Mouse (Mus musculus) lung, embryonic 15.5 days (tissue): ENCODE measurements at regions not wholly inside any gene's neighbourhood (a gene's known extent, or its start where the extent isn't known, plus 50 kb on each side); places are given as distances from the start of the nearest gene placed in this dataset.
A peak's percentile ranks its signal among the peaks of the same experiment; 100 is the strongest.

Experiments used
- ATAC-seq: fragments of 200-750 bp; cut with Nextera tagmentation; 2 replicates; pipeline ENCODE4 v1.8.0; 2017; ENCODE audit warnings: moderate number of reproducible peaks, borderline replicate concordance; ENCODE audit not compliant: low FRiP score, low TSS enrichment; ENCODE audit errors: extremely low read depth
- H3K27ac ChIP-seq: fragments of 300-500 bp; sonication (generic); 2 replicates; pipeline ENCODE4 v1.5.1; 2015; ENCODE audit warnings: moderate library complexity, mild to moderate bottlenecking, inconsistent platforms
- H3K27me3 ChIP-seq: fragments of 300-500 bp; sonication (generic); 2 replicates; pipeline ENCODE4 v1.6.1; 2015; ENCODE audit warnings: inconsistent platforms
- H3K36me3 ChIP-seq: fragments of 300-500 bp; sonication (generic); 2 replicates; pipeline ENCODE4 v1.6.1; 2015; ENCODE audit warnings: inconsistent platforms
- H3K4me1 ChIP-seq: fragments of 300-500 bp; sonication (generic); 2 replicates; pipeline ENCODE4 v1.6.1; 2015; ENCODE audit warnings: inconsistent platforms
- H3K4me2 ChIP-seq: fragments of 300-500 bp; sonication (generic); 2 replicates; pipeline ENCODE4 v1.6.1; 2015; ENCODE audit warnings: inconsistent platforms, mild to moderate bottlenecking, moderate library complexity
- H3K4me3 ChIP-seq: fragments of 300-500 bp; sonication (generic); 2 replicates; pipeline ENCODE4 v1.5.1; 2015; ENCODE audit warnings: mild to moderate bottlenecking, inconsistent platforms
- H3K9ac ChIP-seq: fragments of 300-500 bp; sonication (generic); 2 replicates; pipeline ENCODE4 v1.6.1; 2015; ENCODE audit warnings: inconsistent platforms
- H3K9me3 ChIP-seq: fragments of 300-500 bp; sonication (generic); 2 replicates; pipeline ENCODE4 v1.6.1; 2016; ENCODE audit warnings: inconsistent platforms
- WGBS: fragments of 180-500 bp; shearing (Covaris S2); methylation state at CpG from one replicate; pipeline ENCODE4 v1.1.7; 2015; 5-methylcytosine and 5-hydroxymethylcytosine counted together

- ATAC-seq: no peak
- no peak overlapping the region for H3K4me3 ChIP-seq
- no peaks in the 10 kb centered on the region for H3K27me3 ChIP-seq
- peaks cover 8% of the 10 kb centered on the region; the same call in 1 of the 2 replicates for H3K4me1 ChIP-seq
- no peaks in the 10 kb centered on the region for H3K9me3 ChIP-seq
- WGBS: 63% methylated on average over 7 of the region's 7 CpGs
- H3K9ac ChIP-seq: no peak overlapping the region
- H3K27ac ChIP-seq: no peak overlapping the region
- no peaks in the 10 kb centered on the region for H3K36me3 ChIP-seq
- no peak overlapping the region for H3K4me2 ChIP-seq
These were observed 133.1 kb downstream of the Mreg start for GRCm38 (mm10) chr1:72078926-72079550.

- no peak overlapping the region for H3K4me3 ChIP-seq
- H3K9me3 ChIP-seq: no peaks in the 10 kb centered on the region
- 40% methylated on average over 1 of the region's 1 CpGs for WGBS
- no peaks in the 10 kb centered on the region for H3K27me3 ChIP-seq
- ATAC-seq: no peak
- H3K27ac ChIP-seq: no peak overlapping the region
- H3K9ac ChIP-seq: no peak overlapping the region
- no peaks in the 10 kb centered on the region for H3K36me3 ChIP-seq
- no peak overlapping the region for H3K4me2 ChIP-seq
- peaks cover 8% of the 10 kb centered on the region; the same call in 1 of the 2 replicates for H3K4me1 ChIP-seq
These were observed 135.8 kb downstream of the Mreg start for GRCm38 (mm10) chr1:72076341-72076740.

GRCm38 (mm10) chr1:72075464-72075863, 136.6 kb downstream of the Mreg start:
- no peak overlapping the region for H3K9ac ChIP-seq
- H3K27me3 ChIP-seq: no peaks in the 10 kb centered on the region
- 57% methylated on average over 2 of the region's 2 CpGs for WGBS
- H3K36me3 ChIP-seq: no peaks in the 10 kb centered on the region
- peaks cover 8% of the 10 kb centered on the region; the same call in 1 of the 2 replicates for H3K4me1 ChIP-seq
- H3K27ac ChIP-seq: no peak overlapping the region
- no peak overlapping the region for H3K4me3 ChIP-seq
- ATAC-seq: no peak
- no peak overlapping the region for H3K4me2 ChIP-seq
- H3K9me3 ChIP-seq: no peaks in the 10 kb centered on the region

GRCm38 (mm10) chr1:72073245-72073644, 138.9 kb downstream of the Mreg start:
- Histone ChIP-seq H3K4me1 (peaks cover 7% of the 10 kb centered on the region; the same call in 1 of the 2 replicates), H3K4me2 (no peak overlapping the region), H3K4me3 (no peak overlapping the region), H3K9me3 (no peaks in the 10 kb centered on the region), H3K9ac (no peak overlapping the region), H3K36me3 (no peaks in the 10 kb centered on the region), H3K27ac (no peak overlapping the region), H3K27me3 (no peaks in the 10 kb centered on the region)
- no peak for ATAC-seq
- WGBS: 82% methylated on average over 4 of the region's 4 CpGs

- Histone ChIP-seq H3K27ac (no peak overlapping the region), H3K4me1 (peaks cover 10% of the 10 kb centered on the region), H3K9me3 (no peaks in the 10 kb centered on the region), H3K36me3 (no peaks in the 10 kb centered on the region), H3K9ac (no peak overlapping the region), H3K4me3 (no peak overlapping the region), H3K27me3 (no peaks in the 10 kb centered on the region), H3K4me2 (no peak overlapping the region)
- no peak for ATAC-seq
- WGBS: 53% methylated on average over 5 of the region's 5 CpGs
These were observed 141.6 kb downstream of the Mreg start for GRCm38 (mm10) chr1:72070489-72070888.

GRCm38 (mm10) chr1:72069056-72069455, 143.1 kb downstream of the Mreg start:
- no peak overlapping the region for H3K4me3 ChIP-seq
- no peak overlapping the region for H3K27ac ChIP-seq
- H3K9me3 ChIP-seq: no peaks in the 10 kb centered on the region
- peak; percentile 65; the same call in 1 of the 2 replicates for ATAC-seq
- WGBS: 52% methylated on average over 4 of the region's 4 CpGs
- H3K4me1 ChIP-seq: peaks cover 20% of the 10 kb centered on the region
- H3K4me2 ChIP-seq: no peak overlapping the region
- H3K36me3 ChIP-seq: no peaks in the 10 kb centered on the region
- H3K27me3 ChIP-seq: no peaks in the 10 kb centered on the region
- no peak overlapping the region for H3K9ac ChIP-seq

- Histone ChIP-seq H3K4me2 (0 out of 2 replicates have a peak overlapping the region, but pooled peaks have one; percentile 29), H3K9ac (no peak overlapping the region), H3K9me3 (no peaks in the 10 kb centered on the region), H3K4me1 (peaks cover 27% of the 10 kb centered on the region), H3K4me3 (no peak overlapping the region), H3K36me3 (no peaks in the 10 kb centered on the region), H3K27me3 (no peaks in the 10 kb centered on the region), H3K27ac (no peak overlapping the region)
- no peak for ATAC-seq
- WGBS: 26% methylated on average over 13 of the region's 13 CpGs
These were observed 147.0 kb downstream of the Mreg start for GRCm38 (mm10) chr1:72065090-72065489.

GRCm38 (mm10) chr1:72060393-72060792, 151.7 kb downstream of the Mreg start:
- no peaks in the 10 kb centered on the region for H3K9me3 ChIP-seq
- H3K4me3 ChIP-seq: no peak overlapping the region
- H3K27ac ChIP-seq: peak overlapping the region; percentile 20
- no peak overlapping the region for H3K4me2 ChIP-seq
- no peak overlapping the region for H3K9ac ChIP-seq
- 55% methylated on average over 5 of the region's 5 CpGs for WGBS
- H3K4me1 ChIP-seq: peaks cover 16% of the 10 kb centered on the region
- no peaks in the 10 kb centered on the region for H3K27me3 ChIP-seq
- no peaks in the 10 kb centered on the region for H3K36me3 ChIP-seq
- no peak for ATAC-seq

- Histone ChIP-seq H3K27ac (no peak overlapping the region), H3K9ac (no peak overlapping the region), H3K9me3 (no peaks in the 10 kb centered on the region), H3K4me2 (no peak overlapping the region), H3K4me3 (no peak overlapping the region), H3K36me3 (no peaks in the 10 kb centered on the region), H3K4me1 (peaks cover 7% of the 10 kb centered on the region), H3K27me3 (no peaks in the 10 kb centered on the region)
- ATAC-seq: no peak
- 47% methylated on average over 7 of the region's 7 CpGs for WGBS
These were observed 153.9 kb downstream of the Mreg start for GRCm38 (mm10) chr1:72058045-72058703.

GRCm38 (mm10) chr1:72054541-72054940, 157.6 kb downstream of the Mreg start:
- no peak overlapping the region for H3K27ac ChIP-seq
- no peak for ATAC-seq
- no peaks in the 10 kb centered on the region for H3K27me3 ChIP-seq
- no peaks in the 10 kb centered on the region for H3K9me3 ChIP-seq
- H3K36me3 ChIP-seq: no peaks in the 10 kb centered on the region
- H3K4me3 ChIP-seq: no peak overlapping the region
- no peak overlapping the region for H3K9ac ChIP-seq
- no peak overlapping the region for H3K4me2 ChIP-seq
- 80% methylated on average over 1 of the region's 1 CpGs for WGBS
- H3K4me1 ChIP-seq: no peaks in the 10 kb centered on the region

GRCm38 (mm10) chr1:72050858-72051257, 161.2 kb downstream of the Mreg start:
- Histone ChIP-seq H3K9me3 (no peaks in the 10 kb centered on the region), H3K4me3 (no peak overlapping the region), H3K27ac (no peak overlapping the region), H3K27me3 (no peaks in the 10 kb centered on the region), H3K4me2 (no peak overlapping the region), H3K4me1 (no peaks in the 10 kb centered on the region), H3K36me3 (no peaks in the 10 kb centered on the region), H3K9ac (no peak overlapping the region)
- ATAC-seq: no peak
- WGBS: 73% methylated on average over 3 of the region's 3 CpGs

GRCm38 (mm10) chr1:72046072-72046471, 166.0 kb downstream of the Mreg start:
- WGBS: 58% methylated on average over 2 of the region's 2 CpGs
- ATAC-seq: no peak
- H3K9me3 ChIP-seq: no peaks in the 10 kb centered on the region
- H3K9ac ChIP-seq: no peak overlapping the region
- no peaks in the 10 kb centered on the region for H3K36me3 ChIP-seq
- H3K4me3 ChIP-seq: no peak overlapping the region
- no peak overlapping the region for H3K27ac ChIP-seq
- H3K27me3 ChIP-seq: no peaks in the 10 kb centered on the region
- H3K4me1 ChIP-seq: no peaks in the 10 kb centered on the region
- H3K4me2 ChIP-seq: no peak overlapping the region
